Mouse (Mus musculus) megakaryocyte, embryonic 14.5 days (primary cell): ENCODE measurements around the gene R3hdm4.

ENCODE experiments used
- FLI1 ChIP-seq: IDR thresholded peaks from 2 replicates; pipeline ENCODE4 v1.6.1; 2012; ENCODE audit warnings: low read length, inconsistent platforms, mixed read lengths
- GATA1 ChIP-seq: IDR thresholded peaks from 3 replicates; pipeline ENCODE4 v1.6.1; 2012; ENCODE audit warnings: mixed read lengths, low read length, inconsistent platforms, borderline replicate concordance

- TF ChIP-seq GATA1 (no peak), FLI1 (no peak)
Observed at GRCm38 (mm10) chr10:79936284-79936910, 15.4 kb upstream of the R3hdm4 start.
